Mouse (Mus musculus) left cerebral cortex, adult 11 months (tissue): ENCODE results near the gene B3galnt1.
"Not testable (repeated sequence)": the region's sequence is repeated elsewhere in the genome, so short reads cannot be mapped to it uniquely, and the experiment has no call there.

ENCODE experiments used
- DNase-seq: peaks from one replicate; pipeline ENCODE4 v3.0.0; 2022; ENCODE audit warnings: low spot score

Gene B3galnt1

DNA sequence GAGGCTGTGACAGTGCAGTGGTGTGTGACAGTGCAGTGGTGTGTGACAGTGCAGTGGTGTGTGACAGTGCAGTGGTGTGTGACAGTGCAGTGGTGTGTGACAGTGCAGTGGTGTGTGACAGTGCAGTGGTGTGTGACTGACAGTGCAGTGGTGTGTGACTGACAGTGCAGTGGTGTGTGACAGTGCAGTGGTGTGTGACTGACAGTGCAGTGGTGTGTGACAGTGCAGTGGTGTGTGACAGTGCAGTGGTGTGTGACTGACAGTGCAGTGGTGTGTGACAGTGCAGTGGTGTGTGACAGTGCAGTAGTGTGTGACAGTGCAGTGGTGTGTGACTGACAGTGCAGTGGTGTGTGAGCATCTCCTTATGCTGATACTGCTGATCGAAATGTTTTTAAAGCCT is 33.2 kb downstream of the B3galnt1 start:
- not testable (repeated sequence) for DNase-seq

DNA sequence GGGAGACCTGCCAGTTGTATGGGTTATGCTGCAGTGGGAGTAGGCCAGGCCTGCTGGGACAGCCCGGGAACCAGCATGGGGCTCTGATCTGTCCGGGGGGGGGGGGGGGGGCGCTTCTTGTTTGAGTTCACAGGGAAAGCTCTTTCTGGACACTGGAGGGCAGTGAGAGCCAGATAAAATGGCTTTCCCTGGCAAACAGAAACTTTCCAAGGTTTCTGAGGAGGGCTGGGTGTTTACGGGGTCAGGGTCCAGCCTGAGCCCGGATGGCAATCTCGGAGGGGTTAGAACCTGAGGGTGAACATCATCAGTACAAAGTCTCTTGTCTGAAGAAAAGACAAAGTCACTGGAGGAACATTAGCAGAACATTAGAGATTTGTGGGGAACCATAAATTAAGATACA is 35.4 kb downstream of the B3galnt1 start:
- no peak for DNase-seq

DNA sequence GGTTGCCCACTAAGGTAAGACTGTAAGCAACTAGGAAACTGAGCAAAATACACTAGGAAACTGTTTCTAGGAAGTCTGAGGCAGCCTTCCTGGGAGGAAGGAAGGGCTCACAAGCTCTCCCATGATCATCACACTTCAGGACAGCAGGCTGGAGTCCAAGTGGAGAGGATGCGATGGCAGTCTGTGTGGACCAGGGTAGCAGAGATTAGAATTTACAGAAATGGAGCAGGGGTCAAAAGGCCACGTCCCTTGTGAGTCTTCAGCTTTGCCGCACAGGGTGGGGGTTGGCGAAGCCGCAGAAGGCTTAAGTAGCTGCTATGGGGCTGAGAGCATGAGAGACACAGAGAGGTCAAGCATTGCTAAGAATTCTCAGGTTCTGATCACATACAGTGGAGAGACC is 37.1 kb downstream of the B3galnt1 start:
- DNase-seq, result no peak

DNA sequence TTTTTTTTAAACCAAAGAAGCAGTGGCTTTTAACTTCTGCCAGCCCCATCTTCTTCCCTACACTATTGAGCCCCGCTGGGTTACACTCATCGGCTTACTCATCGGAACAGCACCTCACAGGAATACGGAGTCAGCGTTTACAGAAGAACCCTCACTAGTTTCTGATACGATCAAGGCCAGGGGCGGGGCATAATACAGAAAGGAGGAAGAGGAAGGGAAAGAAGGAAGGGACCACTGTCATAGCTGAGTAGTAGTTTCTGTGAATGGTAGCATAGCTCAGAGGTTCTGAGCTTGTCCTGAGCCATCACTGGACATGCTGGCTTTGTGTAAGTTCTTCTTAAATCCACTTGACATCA is 38.8 kb downstream of the B3galnt1 start:
- DNase-seq, result no peak

DNA sequence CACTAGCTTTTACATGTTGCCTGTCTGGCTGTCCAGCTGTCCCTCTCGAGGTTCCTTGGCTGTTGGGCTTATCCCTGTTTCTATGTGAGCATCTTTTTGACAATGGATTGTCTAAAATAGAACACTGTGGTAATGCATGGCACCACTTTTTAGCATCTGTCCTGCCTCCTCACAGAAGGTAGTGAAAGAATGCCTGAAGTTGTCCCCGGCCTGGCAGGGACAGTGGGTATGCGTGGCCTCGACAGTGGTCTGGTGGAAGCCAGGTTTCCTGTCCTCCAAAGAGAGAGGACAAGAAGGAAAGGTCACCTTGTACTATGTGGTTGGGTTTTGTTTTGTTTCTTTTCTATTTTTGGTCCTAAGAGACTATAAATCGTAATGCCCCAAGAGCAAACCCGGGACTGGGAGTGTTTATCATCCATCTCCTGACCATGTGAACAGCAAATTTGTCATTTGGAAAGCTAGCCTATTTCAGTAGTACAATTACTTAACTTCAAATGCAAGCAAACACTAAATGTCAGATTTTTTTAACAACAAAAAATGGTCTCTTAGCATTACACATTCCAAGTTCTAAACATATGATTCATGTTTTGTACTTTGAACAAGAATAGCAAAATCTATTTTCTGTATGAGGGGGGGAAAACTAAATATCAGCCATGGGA is 39.3 kb downstream of the B3galnt1 start:
- DNase-seq, result no peak

DNA sequence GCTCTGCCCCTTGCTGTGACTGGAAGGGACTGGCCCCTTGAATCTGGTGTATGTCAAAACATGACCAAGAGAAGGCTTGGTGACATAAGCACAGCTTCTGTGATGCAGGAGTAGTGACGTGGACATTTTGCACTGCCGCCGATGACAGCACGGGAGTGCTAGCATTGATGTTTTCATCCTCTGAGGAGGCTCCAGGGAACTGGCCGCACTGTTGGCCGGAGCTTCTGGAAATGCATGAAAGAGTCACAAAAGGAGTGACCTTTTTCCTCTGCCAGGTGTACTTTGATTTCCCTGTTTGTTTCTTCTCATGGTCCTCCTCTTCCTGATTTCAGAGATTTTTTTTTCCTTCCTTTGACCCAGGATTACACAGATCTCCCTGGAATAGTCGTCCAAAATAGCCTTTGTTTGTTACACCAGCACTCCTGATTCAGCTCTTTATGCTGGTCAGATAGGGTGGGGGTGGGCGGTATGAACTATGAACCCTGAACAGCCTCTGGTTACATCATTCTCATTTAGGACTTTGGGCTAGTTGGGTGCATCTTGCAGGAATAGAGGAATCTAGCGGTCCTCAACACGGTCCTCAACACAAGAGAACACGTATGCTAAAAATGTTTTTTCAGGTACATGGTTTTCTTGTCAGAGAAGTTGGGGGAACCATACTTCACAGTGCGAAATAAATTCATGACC is 42.5 kb downstream of the B3galnt1 start:
- no peak for DNase-seq

DNA sequence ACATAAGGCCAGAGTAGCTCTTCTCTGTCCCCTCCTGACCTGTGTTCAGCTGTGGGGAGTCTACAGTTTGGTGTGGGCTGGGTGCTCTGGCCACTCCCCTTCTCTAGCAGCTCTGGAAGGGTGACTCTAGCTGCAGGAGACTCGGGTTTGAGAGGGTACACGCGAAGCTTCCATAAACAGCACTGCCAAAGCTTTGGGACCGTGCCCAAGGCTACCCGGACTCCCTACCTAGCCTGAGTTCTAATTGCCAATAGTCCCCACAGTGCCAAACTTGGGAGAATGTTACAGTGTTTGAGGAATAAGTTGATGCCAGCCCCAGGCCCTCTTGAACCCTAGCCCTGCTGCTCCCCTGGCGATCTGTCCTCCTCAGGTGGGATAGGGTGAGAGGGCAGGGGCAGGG is 43.2 kb downstream of the B3galnt1 start:
- no peak for DNase-seq

DNA sequence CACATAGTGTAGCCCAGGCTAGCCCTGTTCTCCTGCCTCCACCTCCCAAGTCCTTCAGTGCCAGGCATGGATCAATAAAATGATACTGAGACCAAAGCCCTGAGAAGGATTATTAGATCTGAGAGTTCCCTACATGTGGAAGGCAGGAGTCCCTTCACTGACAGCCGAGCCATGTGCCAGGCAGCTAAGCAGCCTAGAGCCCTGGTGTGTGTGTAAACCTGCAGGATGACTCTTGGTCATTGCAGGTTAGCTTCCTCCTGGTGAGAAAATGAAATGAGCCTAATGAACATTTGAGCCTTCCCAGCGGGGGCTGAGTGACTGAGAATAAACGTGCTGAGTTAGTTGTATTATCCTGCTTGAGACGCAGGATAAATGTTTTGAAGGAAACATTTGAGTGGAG is 49.2 kb downstream of the B3galnt1 start:
- no peak for DNase-seq

DNA sequence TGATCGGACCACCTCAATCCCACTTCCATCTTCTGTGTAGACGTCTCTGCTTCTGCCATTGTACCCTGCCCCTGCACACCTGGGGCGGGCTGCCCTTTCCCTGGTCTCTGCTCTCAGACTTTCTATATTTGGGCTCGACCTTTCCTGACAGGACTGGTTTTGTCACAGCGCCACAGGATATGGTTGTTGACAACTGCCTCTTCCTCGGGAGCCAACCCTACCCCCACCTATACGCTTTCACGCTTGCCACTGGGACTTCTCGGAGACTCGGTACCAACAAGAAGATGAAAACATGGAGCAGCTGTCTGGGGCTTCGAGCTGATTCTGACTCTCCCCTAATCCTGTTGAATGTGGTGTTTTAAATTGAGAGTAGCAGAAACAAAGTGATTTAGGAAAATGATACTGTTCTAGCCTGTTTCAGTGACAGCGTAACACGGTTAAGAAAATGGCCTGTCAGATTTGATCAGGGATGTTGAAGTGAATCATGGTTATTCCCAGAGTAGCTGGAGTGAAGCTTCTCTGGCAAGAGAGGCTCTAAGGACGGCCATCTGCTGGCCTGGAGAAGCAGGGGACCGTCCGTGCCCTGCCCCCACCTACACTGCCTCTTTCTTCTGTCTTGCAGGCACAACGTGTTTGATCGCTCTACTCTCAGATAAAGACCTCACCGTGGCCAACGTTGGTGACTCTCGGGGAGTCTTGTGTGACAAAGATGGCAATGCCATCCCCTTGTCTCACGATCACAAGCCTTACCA is 49.9 kb downstream of the B3galnt1 start:
- DNase-seq, result no peak

DNA sequence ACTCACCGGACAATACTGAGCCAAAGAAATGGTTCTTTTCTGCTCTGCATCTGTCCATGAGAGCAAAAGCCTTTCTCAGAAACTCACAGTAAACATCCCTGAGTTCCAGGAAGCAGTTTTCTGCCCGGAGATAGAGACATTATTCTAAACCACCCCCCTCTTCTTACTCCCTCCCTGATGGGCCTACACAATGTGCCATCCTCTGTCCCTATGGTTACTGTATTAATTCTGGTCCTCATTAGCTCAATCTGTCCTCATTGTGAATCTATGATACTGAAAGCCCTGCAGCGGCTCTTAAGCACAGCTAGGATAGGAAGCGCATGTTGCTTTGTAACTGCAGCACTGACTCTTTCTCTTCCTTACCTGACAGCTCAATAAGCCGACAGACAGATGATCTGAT is 53.7 kb downstream of the B3galnt1 start:
- DNase-seq, result no peak

DNA sequence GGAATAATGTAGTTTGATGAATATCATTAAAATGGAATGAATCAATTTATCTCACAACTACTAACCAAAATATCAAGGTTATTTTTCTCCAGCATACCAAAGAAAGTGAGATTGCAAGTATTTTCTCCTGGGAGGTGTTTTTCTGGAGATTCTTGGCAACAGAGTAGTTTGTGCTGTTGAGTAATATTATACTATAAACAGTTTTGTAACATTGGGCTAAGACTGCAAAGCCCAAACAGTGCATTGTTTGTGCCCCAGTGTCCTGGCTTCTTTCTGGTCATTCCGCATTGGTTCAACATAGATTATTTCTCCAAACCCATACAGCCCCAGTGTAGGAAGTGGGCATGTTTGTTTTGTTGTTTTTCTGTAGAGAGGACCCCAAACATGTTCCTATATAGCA is 55.0 kb downstream of the B3galnt1 start:
- DNase-seq, result no peak

DNA sequence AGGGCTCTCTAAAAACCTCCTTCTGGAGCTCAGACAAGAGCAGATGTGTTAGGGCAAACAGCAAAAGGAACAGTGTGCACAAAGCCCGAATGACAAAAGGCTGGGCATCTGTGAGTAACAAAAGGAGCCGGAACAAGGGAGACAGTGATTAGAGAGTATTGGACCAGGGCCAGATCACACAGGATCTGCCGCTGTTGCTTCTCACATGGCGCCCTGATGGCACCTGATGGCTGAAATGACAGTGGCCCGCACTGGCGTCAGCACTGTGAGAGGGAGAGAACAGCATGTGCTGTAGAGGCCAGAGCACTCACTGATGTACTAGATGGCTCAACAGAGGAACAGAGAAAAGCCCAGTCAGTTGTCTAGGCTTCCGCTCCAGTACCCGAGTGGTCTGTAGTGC is 55.8 kb downstream of the B3galnt1 start:
- DNase-seq, result peak; percentile 74

DNA sequence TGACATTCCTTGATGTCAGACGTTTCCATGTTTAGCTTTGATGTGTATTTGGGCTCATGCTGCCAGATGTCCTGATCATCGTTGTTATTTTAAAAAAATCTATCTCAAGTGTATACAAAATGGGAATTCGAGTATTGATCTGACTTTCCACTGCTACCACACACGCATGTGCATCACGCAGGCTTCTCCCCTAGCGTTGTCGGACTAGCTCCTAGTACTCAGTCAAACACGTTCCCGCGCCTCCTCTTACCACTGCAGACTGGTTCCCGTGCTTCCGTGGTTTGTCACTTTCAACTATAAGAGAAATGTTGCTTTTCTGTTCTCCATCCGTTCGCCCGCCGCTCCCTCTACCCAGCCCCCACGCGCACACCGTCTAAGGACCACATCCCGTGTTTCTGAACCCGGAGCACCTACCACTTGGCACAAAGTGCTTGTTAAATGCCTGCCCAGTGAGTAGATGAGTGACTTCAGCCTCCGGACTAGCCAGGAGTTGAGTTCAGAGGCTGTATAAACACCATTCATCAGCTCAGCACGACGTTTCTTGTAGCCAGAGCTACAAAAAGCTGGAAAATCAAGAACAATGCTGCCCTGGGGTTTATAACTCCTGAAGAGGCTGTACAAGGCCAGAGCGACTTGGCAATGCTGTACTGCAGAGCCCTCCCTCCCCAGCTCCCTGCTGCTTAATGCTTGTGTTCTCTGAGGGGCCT is 62.7 kb downstream of the B3galnt1 start:
- no peak for DNase-seq

DNA sequence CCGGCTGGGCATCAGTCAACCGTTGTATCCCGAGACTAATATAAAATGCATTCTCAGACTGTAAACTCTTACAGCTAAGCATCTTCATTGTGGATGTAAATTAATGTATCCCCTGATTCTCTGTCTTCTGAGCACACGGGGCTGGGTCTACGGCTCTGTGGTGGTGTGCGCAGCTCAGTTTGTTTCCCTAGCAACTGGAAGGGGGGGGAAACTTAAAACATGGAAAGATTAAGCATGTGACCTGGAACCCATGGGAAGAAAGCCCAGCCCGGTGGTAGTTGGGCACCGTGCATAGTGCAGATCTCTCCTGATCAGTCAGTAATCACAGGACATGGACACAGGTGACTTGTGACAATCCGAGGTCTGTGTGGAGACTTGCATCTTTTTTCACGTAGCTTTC is 63.3 kb downstream of the B3galnt1 start:
- DNase-seq, result no peak

DNA sequence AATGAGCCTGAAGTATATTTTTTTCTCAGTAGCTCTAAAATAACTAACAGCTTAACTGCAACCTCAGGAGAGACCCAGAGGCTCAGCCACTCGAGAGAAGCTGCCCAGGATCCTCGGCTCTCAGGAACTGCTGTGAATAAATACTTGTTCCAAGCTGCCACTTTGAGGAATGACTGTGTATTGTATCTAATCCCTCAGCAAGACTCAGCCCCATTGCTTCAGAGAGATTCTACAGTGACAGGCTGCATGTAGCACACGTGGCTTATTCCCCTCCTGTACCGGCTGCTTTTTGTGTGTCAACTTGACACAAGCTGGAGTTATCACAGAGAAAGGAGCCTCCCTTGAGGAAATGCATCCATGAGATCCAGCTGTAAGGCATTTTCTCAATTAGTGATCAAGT is 66.1 kb downstream of the B3galnt1 start:
- no peak for DNase-seq

DNA sequence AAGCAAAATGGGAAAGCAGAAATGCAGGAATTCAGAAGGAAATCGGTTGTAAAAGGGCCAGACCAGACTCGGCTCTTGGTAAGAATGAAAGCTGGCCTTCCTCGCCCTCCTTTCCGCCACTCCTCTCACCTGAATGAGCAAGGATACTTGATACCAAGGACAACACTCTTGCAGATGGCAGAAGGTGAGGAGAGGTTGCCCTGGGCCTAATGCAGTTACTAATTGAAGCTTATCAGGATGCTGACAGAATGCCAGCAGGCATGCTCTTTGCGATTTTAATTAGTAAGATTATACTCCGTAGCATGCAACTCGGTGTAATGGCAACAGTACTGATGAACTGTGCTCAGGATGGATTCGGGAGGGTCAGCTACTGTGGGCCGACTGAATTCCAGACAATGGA is 67.2 kb downstream of the B3galnt1 start:
- no peak for DNase-seq

DNA sequence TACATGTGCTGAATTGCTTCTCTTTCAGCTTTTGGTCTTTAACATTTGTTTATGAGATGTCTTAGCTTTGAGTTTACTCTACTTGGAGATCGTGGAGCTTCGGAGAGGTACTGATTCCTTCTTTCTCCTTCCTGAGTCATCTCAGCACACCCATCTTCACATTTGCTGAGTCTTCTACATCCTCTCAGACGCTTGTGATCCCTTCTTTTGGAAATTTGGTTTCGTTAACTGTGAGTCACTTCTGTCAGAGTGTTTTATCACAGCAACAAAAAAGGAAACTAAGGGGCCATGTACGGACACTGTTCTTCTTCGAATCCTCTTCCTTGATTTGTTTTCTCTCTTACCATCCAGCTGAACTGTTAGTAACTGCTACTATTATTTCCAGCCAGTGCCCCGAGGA is 69.2 kb downstream of the B3galnt1 start:
- no peak for DNase-seq

DNA sequence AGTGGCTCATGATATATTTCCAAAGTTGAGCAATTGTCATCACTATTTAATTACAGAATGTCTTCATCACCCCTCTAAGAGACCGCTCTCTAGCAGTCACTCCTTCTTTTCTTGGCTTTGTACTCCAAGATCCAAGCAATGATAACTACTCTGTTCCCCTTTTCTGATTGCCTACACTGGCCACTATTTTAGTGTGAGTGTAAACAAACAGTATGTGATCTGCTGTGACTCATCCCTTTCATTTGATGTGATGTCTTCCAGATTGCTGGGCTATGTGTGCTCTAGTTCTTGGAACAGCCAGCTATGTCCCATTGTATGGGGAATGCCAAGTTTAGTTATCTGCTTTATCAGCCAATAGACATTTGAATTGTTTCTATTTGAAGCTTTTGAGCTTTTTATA is 71.4 kb downstream of the B3galnt1 start:
- no peak for DNase-seq

DNA sequence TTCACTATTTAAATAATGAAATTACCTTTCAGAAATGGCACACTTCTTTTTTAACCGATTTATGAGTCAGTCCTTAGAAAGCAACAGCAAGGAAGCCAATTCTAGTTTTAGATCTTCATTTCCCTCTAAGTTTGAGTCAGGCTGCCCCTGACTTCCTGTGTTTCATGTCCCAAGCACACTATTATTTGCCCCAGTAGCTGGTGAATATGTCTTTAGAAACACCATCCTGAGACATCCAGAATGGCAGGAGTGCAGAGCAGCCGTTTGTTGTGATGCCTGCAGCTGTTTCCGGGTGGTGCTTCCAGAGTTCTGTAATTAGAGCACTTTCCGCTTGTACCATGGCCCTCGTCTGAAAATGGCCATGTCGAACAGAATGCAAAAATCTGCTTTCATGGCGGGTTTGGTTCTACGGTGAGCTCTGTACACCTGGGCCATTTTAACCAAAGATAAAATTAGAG is 73.7 kb downstream of the B3galnt1 start:
- no peak for DNase-seq

DNA sequence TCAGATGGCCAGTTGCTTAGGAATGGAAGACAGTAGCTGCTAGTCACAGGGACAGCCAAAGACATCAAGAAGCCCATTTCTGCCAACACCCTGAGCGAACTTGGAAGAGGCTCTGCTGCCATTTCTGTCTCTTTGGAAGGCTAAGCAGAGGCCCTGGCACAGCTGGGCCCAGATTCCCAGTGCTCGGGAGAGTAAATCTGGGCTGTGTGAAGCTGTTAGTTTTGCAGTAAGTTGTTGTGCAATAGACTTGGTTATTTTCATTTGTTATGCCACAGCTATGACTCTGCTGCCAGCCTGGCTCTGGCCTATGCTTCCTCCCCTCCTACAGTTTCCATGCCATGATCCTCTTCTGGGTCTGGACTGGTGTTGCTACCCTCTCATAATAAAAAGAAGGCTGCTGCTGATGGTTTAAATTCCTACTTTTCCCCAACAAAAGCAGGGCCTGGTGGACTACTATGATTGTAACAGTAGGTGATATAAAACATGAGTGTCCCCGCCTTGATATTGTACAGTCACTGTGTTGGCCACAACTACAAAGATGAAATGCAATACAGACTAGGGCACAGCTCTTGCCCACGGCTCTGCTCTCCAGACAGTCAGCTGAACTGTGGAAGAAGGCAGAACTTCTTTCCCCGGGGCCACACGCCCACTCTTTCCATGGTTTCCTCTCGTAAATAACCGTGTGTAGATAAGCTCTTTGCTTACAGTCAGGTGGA is 74.2 kb downstream of the B3galnt1 start:
- no peak for DNase-seq
